Mouse (Mus musculus): Measurements from ENCODE around the gene Tle1. TPM values are rescaled to one million over a fixed set of nuclear protein-coding genes. Genes with fewer than 3 reads are reported as not detected.

Gene Tle1
- polyA plus RNA-seq, 1 experiment from 2014 or later: 39.4 TPM

- Histone ChIP-seq H3K9me3 (ENCODE audit: control insufficient read depth, low read length) (no peaks in the 10 kb centered on the region), H3K4me1 (ENCODE audit: control insufficient read depth, insufficient read depth, low read length) (no peaks in the 10 kb centered on the region)
Observed at GRCm38 (mm10) chr4:72144541-72144940, 56.2 kb downstream of the Tle1 start.

GRCm38 (mm10) chr4:72140706-72141105 lies 60.0 kb downstream of the Tle1 start:
- Histone ChIP-seq H3K36me3 (ENCODE audit: control insufficient read depth, insufficient read depth, low read length) (peaks cover 52% of the 10 kb centered on the region), H3K9ac (ENCODE audit: low read depth, low read length) (no peak overlapping the region), H3K4me1 (ENCODE audit: control insufficient read depth, insufficient read depth, low read length) (no peaks in the 10 kb centered on the region), H3K4me3 (ENCODE audit: low read length) (no peak overlapping the region), H3K27ac (ENCODE audit: low read depth, low read length) (no peak overlapping the region), H3K9me3 (ENCODE audit: control insufficient read depth, low read length) (no peaks in the 10 kb centered on the region), H3K4me2 (replicated peaks; ENCODE audit: low read depth, low read length) (no peak overlapping the region), H3K27me3 (ENCODE audit: control insufficient read depth, insufficient read depth, low read length) (no peaks in the 10 kb centered on the region)
- WGBS: 79% methylated on average over 3 of the region's 3 CpGs
- ATAC-seq (ENCODE audit: low FRiP score, low TSS enrichment): no peak

More at GRCm38 (mm10) chr4:72144541-72144940, 56.2 kb downstream of the Tle1 start:
- no peak overlapping the region for H3K9ac ChIP-seq (ENCODE audit: low read depth, low read length)
- H3K4me2 ChIP-seq (replicated peaks; ENCODE audit: low read depth, low read length): no peak overlapping the region
- no peak overlapping the region for H3K27ac ChIP-seq (ENCODE audit: low read depth, low read length)
- no peak overlapping the region for H3K4me3 ChIP-seq (ENCODE audit: low read length)
- H3K27me3 ChIP-seq (ENCODE audit: control insufficient read depth, insufficient read depth, low read length): no peaks in the 10 kb centered on the region
- no peak for ATAC-seq (ENCODE audit: low FRiP score, low TSS enrichment)
- WGBS: 84% methylated on average over 2 of the region's 2 CpGs
- peaks cover 25% of the 10 kb centered on the region for H3K36me3 ChIP-seq (ENCODE audit: control insufficient read depth, insufficient read depth, low read length)

DNA sequence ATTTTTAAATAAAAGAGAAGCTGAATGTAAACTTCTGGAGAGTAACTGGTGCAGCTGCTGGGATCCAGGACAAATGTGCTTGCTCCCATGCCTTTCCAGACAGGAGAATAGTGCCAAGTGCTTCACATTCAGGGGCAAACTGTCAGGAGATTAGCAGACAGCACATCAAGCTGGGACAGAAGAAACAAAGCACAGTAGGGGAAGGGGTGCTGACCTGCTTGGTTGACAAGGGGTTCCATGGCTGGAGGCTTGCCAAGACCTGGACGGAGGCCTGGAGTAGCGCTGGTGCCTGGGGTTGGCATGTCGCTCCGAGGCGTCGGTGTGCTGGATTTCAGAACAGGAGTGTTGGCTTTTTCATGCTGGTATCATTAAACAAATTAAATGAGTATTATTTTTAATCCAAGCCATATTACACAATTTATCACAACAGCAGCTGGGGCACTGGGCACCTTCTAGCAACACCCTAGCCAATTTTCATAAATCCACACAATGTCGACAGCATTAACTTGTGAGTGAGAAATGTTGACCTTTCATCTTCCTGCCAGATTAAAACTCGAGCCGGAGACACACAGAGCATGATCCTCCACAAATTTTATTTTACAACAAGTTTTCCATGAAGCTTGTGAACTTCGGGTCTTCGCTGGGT lies 61.1 kb downstream of the Tle1 start:
- Histone ChIP-seq H3K9ac (ENCODE audit: low read depth, low read length) (no peak overlapping the region), H3K27me3 (ENCODE audit: control insufficient read depth, insufficient read depth, low read length) (no peaks in the 10 kb centered on the region), H3K4me2 (replicated peaks; ENCODE audit: low read depth, low read length) (no peak overlapping the region), H3K36me3 (ENCODE audit: control insufficient read depth, insufficient read depth, low read length) (peaks cover 55% of the 10 kb centered on the region), H3K27ac (ENCODE audit: low read depth, low read length) (no peak overlapping the region), H3K4me3 (ENCODE audit: low read length) (no peak overlapping the region), H3K4me1 (ENCODE audit: control insufficient read depth, insufficient read depth, low read length) (no peaks in the 10 kb centered on the region), H3K9me3 (ENCODE audit: control insufficient read depth, low read length) (no peaks in the 10 kb centered on the region)
- no peak for ATAC-seq (ENCODE audit: low FRiP score, low TSS enrichment)
- WGBS: 88% methylated on average over 11 of the region's 11 CpGs

- peaks cover 58% of the 10 kb centered on the region for H3K36me3 ChIP-seq (ENCODE audit: control insufficient read depth, insufficient read depth, low read length)
- no peaks in the 10 kb centered on the region for H3K27me3 ChIP-seq (ENCODE audit: control insufficient read depth, insufficient read depth, low read length)
- no peak overlapping the region for H3K4me2 ChIP-seq (replicated peaks; ENCODE audit: low read depth, low read length)
- H3K9me3 ChIP-seq (ENCODE audit: control insufficient read depth, low read length): no peaks in the 10 kb centered on the region
- H3K27ac ChIP-seq (ENCODE audit: low read depth, low read length): no peak overlapping the region
- H3K9ac ChIP-seq (ENCODE audit: low read depth, low read length): no peak overlapping the region
- H3K4me1 ChIP-seq (ENCODE audit: control insufficient read depth, insufficient read depth, low read length): no peaks in the 10 kb centered on the region
- H3K4me3 ChIP-seq (ENCODE audit: low read length): no peak overlapping the region
- no peak for ATAC-seq (ENCODE audit: low FRiP score, low TSS enrichment)
- WGBS: 96% methylated on average over 11 of the region's 11 CpGs
Observed at GRCm38 (mm10) chr4:72138264-72139080, 62.2 kb downstream of the Tle1 start.

DNA sequence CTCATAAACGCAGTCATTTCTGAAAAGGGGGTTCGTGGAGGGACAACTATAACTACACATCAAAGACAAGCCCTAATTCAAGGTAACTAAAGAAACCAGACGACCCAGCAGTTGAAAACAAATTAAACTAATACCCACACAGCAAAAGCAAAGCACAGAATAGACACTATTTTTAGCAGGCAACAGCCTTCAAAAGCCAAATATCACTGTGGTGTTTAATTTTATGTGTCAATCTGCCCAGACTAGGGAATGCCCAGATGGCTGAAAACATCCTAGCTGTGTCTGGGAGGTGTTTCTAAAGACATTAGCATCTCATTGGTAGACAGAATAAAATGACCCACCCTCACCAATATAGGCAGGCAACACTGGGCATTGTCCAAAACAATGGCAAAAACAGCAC lies 68.1 kb downstream of the Tle1 start:
- H3K27me3 ChIP-seq (ENCODE audit: control insufficient read depth, insufficient read depth, low read length): no peaks in the 10 kb centered on the region
- H3K9me3 ChIP-seq (ENCODE audit: control insufficient read depth, low read length): no peaks in the 10 kb centered on the region
- H3K4me3 ChIP-seq (ENCODE audit: low read length): no peak overlapping the region
- no peak overlapping the region for H3K9ac ChIP-seq (ENCODE audit: low read depth, low read length)
- no peaks in the 10 kb centered on the region for H3K4me1 ChIP-seq (ENCODE audit: control insufficient read depth, insufficient read depth, low read length)
- no peak for ATAC-seq (ENCODE audit: low FRiP score, low TSS enrichment)
- H3K27ac ChIP-seq (ENCODE audit: low read depth, low read length): no peak overlapping the region
- WGBS: 76% methylated on average over 3 of the region's 3 CpGs
- peaks cover 48% of the 10 kb centered on the region for H3K36me3 ChIP-seq (ENCODE audit: control insufficient read depth, insufficient read depth, low read length)
- H3K4me2 ChIP-seq (replicated peaks; ENCODE audit: low read depth, low read length): no peak overlapping the region

DNA sequence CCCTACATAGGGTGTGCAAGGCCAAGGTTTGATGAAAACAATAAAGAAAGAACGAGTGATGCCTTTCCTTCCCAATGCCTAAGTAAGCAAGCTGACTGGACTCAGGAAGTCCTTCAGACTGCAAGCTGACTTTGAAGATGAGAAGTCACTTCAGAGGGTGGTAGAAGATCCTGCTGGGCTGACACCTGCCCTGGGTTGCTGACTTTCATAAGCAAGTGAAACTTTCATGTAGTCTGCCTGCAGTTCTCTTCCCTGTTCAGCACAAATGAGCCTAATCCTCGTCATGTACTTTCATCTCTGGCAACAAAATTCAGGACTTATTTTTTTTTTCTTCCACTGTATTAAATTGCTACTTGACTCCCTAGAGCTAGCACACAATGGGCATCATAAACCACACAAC lies 73.1 kb downstream of the Tle1 start:
- 64% methylated on average over 2 of the region's 2 CpGs for WGBS
- no peak overlapping the region for H3K27ac ChIP-seq (ENCODE audit: low read depth, low read length)
- no peak overlapping the region for H3K4me3 ChIP-seq (ENCODE audit: low read length)
- no peak overlapping the region for H3K4me2 ChIP-seq (replicated peaks; ENCODE audit: low read depth, low read length)
- no peaks in the 10 kb centered on the region for H3K4me1 ChIP-seq (ENCODE audit: control insufficient read depth, insufficient read depth, low read length)
- no peaks in the 10 kb centered on the region for H3K27me3 ChIP-seq (ENCODE audit: control insufficient read depth, insufficient read depth, low read length)
- H3K36me3 ChIP-seq (ENCODE audit: control insufficient read depth, insufficient read depth, low read length): peaks cover 60% of the 10 kb centered on the region
- H3K9ac ChIP-seq (ENCODE audit: low read depth, low read length): no peak overlapping the region
- H3K9me3 ChIP-seq (ENCODE audit: control insufficient read depth, low read length): no peaks in the 10 kb centered on the region
- ATAC-seq (ENCODE audit: low FRiP score, low TSS enrichment): no peak

GRCm38 (mm10) chr4:72124790-72125189 lies 75.9 kb downstream of the Tle1 start:
- H3K9ac ChIP-seq (ENCODE audit: low read depth, low read length): no peak overlapping the region
- peaks cover 63% of the 10 kb centered on the region for H3K36me3 ChIP-seq (ENCODE audit: control insufficient read depth, insufficient read depth, low read length)
- H3K4me1 ChIP-seq (ENCODE audit: control insufficient read depth, insufficient read depth, low read length): no peaks in the 10 kb centered on the region
- 86% methylated on average over 5 of the region's 5 CpGs for WGBS
- H3K4me3 ChIP-seq (ENCODE audit: low read length): no peak overlapping the region
- H3K27me3 ChIP-seq (ENCODE audit: control insufficient read depth, insufficient read depth, low read length): no peaks in the 10 kb centered on the region
- no peaks in the 10 kb centered on the region for H3K9me3 ChIP-seq (ENCODE audit: control insufficient read depth, low read length)
- no peak overlapping the region for H3K27ac ChIP-seq (ENCODE audit: low read depth, low read length)
- H3K4me2 ChIP-seq (replicated peaks; ENCODE audit: low read depth, low read length): no peak overlapping the region
- no peak for ATAC-seq (ENCODE audit: low FRiP score, low TSS enrichment)

DNA sequence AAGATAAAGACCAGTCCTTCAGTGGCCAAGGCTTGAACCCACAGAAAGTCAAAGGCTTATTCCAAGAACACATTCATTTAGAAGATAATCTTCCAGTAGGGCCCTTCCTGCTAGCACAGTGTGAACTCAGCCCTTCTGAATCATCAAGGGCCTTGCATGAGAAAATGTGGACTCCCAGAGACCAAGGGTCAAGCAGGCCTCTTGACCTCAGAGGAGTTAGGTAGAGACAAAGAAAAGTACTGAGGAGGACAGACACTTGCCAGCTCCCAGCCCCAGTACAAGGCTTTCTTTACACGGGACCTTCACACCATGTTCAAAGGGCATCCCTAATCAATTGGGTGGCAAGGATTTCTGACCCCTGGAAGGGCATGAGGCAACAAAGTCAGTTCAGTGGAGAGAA lies 77.9 kb downstream of the Tle1 start:
- no peak overlapping the region for H3K4me3 ChIP-seq (ENCODE audit: low read length)
- H3K4me2 ChIP-seq (replicated peaks; ENCODE audit: low read depth, low read length): no peak overlapping the region
- no peak for ATAC-seq (ENCODE audit: low FRiP score, low TSS enrichment)
- no peaks in the 10 kb centered on the region for H3K27me3 ChIP-seq (ENCODE audit: control insufficient read depth, insufficient read depth, low read length)
- no peaks in the 10 kb centered on the region for H3K4me1 ChIP-seq (ENCODE audit: control insufficient read depth, insufficient read depth, low read length)
- 45% methylated on average over 1 of the region's 1 CpGs for whole genome bisulfite sequencing
- peaks cover 69% of the 10 kb centered on the region for H3K36me3 ChIP-seq (ENCODE audit: control insufficient read depth, insufficient read depth, low read length)
- H3K9me3 ChIP-seq (ENCODE audit: control insufficient read depth, low read length): no peaks in the 10 kb centered on the region
- no peak overlapping the region for H3K27ac ChIP-seq (ENCODE audit: low read depth, low read length)
- H3K9ac ChIP-seq (ENCODE audit: low read depth, low read length): no peak overlapping the region

DNA sequence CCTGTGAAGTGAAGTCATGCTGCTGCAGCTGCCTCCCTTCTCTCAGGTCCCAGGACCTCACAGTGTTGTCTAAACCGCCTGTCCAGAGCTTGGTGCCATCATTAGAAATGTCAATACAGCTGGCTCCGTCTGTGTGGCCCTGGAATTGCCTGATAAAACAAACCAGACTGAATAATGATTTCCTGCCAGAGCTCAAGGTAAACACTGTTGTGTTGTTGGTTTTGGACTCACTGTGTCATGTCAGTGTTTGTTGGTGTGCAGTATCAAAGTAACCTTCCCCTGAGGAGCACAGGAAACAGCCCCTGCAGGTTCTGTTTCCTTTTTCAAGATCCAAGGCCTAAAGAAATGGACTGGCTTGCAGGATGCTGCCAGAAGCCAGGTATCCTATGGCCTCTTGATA lies 78.4 kb downstream of the Tle1 start:
- Histone ChIP-seq H3K36me3 (ENCODE audit: control insufficient read depth, insufficient read depth, low read length) (peaks cover 74% of the 10 kb centered on the region), H3K4me3 (ENCODE audit: low read length) (no peak overlapping the region), H3K4me2 (replicated peaks; ENCODE audit: low read depth, low read length) (no peak overlapping the region), H3K9me3 (ENCODE audit: control insufficient read depth, low read length) (no peaks in the 10 kb centered on the region), H3K9ac (ENCODE audit: low read depth, low read length) (no peak overlapping the region), H3K4me1 (ENCODE audit: control insufficient read depth, insufficient read depth, low read length) (no peaks in the 10 kb centered on the region), H3K27me3 (ENCODE audit: control insufficient read depth, insufficient read depth, low read length) (no peaks in the 10 kb centered on the region), H3K27ac (ENCODE audit: low read depth, low read length) (no peak overlapping the region)
- 44% methylated on average over 2 of the region's 2 CpGs for WGBS
- no peak for ATAC-seq (ENCODE audit: low FRiP score, low TSS enrichment)
